Mouse (Mus musculus) thymus, adult 2 months (tissue): ENCODE results near the gene Cox10. TPM values are rescaled to one million over a fixed set of nuclear protein-coding genes. Genes with fewer than 3 reads are reported as not detected.

Experiments used
- DNase-seq: peaks from one replicate; pipeline ENCODE4 v3.0.0; 2021
- H3K27ac ChIP-seq: fragments of 200-500 bp; 2 replicates; pipeline ENCODE4 v1.5.1; 2012; ENCODE audit warnings: low read length, control low read depth; ENCODE audit not compliant: control insufficient read depth, insufficient read depth
- H3K27me3 ChIP-seq: fragments of 200-500 bp; 2 replicates; pipeline ENCODE4 v1.6.1; 2012; ENCODE audit warnings: mild to moderate bottlenecking, low read length, moderate library complexity, mixed read lengths; ENCODE audit not compliant: control insufficient read depth, insufficient read depth
- H3K36me3 ChIP-seq: fragments of 200-500 bp; 2 replicates; pipeline ENCODE4 v1.6.1; 2012; ENCODE audit warnings: mild to moderate bottlenecking, low read length, moderate library complexity; ENCODE audit not compliant: control insufficient read depth, insufficient read depth
- H3K4me1 ChIP-seq: fragments of 200-500 bp; replicated peaks from 2 replicates; pipeline ENCODE4 v1.6.1; 2012; ENCODE audit warnings: low read length; ENCODE audit not compliant: control insufficient read depth, insufficient read depth
- H3K4me3 ChIP-seq: fragments of 200-500 bp; 2 replicates; pipeline ENCODE4 v1.5.1; 2012; ENCODE audit warnings: mild to moderate bottlenecking, low read length, control low read depth, moderate library complexity; ENCODE audit not compliant: control insufficient read depth, insufficient read depth
- CTCF ChIP-seq: fragments of 200-500 bp; IDR thresholded peaks from 2 replicates; pipeline ENCODE4 v1.5.1; 2012; ENCODE audit warnings: mild to moderate bottlenecking, control low read depth, low read length, moderate library complexity, borderline replicate concordance; ENCODE audit not compliant: control insufficient read depth, poor library complexity, insufficient read depth; ENCODE audit errors: extremely low read depth
- POLR2A ChIP-seq: fragments of 200-500 bp; IDR thresholded peaks from 2 replicates; pipeline ENCODE4 v1.6.1; 2012; ENCODE audit warnings: mild to moderate bottlenecking, low read length, control low read depth, moderate library complexity; ENCODE audit not compliant: control insufficient read depth, poor library complexity, insufficient read depth; ENCODE audit errors: extremely low read depth
- WGBS: fragments of 180-500 bp; shearing (Covaris S2); methylation state at CpG from one replicate; pipeline ENCODE4 v1.1.7; 2018; 5-methylcytosine and 5-hydroxymethylcytosine counted together
- polyA plus RNA-seq: library from polyadenylated mRNA; depleted of rRNA; stranded (reverse); fragments of >200 nt; gene quantifications from 2 replicates; pipeline ENCODE4 v1.2.3, GENCODE M21; 2012

The Cox10 gene
- polyA plus RNA-seq, 1 experiment: 20.2 TPM

DNA sequence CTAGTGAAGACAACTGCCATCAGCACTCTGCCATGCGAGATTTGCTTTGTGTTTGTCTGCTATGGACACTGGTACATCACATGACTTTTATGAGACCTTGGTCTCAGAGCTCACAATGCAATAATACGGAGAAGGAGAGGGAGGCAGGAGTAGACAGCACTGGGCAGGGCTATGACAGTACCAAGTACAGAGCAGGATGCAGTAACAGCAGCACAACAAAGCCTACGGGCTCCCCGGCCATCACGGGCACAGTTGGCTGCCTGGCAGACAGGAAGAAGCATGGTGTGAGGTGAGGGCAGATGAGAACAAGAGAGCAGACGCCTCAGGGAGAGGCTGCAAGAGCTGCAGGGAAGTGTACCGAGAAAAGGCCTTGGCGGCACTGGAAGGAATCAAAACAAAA lies 87.3 kb downstream of the Cox10 start:
- DNase-seq: peak; percentile 68
- no peaks in the 10 kb centered on the region for H3K27me3 ChIP-seq
- peaks cover 38% of the 10 kb centered on the region for H3K4me1 ChIP-seq
- 0 out of 2 replicates have a peak, but pooled peaks have one; percentile 20 for TF ChIP-seq POLR2A
- no peak for TF ChIP-seq CTCF
- peak overlapping the region; percentile 59 for H3K27ac ChIP-seq
- H3K4me3 ChIP-seq: no peak overlapping the region
- H3K36me3 ChIP-seq: no peaks in the 10 kb centered on the region
- 59% methylated on average over 8 of the region's 8 CpGs for WGBS

GRCm38 (mm10) chr11:63990759-63991158 lies 88.5 kb downstream of the Cox10 start:
- Histone ChIP-seq H3K27ac (peak overlapping the region; percentile 85), H3K4me3 (no peak overlapping the region; the same call in 1 of the 2 replicates), H3K27me3 (no peaks in the 10 kb centered on the region), H3K36me3 (no peaks in the 10 kb centered on the region), H3K4me1 (peaks cover 46% of the 10 kb centered on the region)
- no peak for TF ChIP-seq POLR2A
- no peak for TF ChIP-seq CTCF
- DNase-seq: no peak
- 95% methylated on average over 7 of the region's 7 CpGs for WGBS

DNA sequence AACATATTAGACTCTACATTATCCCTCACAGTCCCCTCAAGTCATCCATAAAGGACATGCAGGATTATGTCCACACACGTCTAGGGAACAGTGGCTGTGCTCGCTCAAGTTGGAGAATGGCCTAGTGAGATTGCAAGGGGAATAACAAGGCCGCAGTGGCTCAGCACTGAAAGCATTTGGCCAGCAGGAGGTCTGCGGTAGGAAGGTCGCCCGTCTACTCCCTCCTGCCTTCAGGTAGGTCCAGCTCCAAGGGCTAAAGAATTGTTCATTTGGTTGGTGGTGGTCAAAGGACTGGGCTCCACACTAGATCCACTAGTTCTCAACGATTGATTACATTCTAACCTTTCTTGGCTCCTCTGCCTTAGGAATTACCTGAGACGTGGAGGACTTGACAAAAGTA lies 89.0 kb downstream of the Cox10 start:
- TF ChIP-seq CTCF (no peak), POLR2A (no peak)
- no peaks in the 10 kb centered on the region for H3K27me3 ChIP-seq
- H3K27ac ChIP-seq: peak overlapping the region; percentile 85

DNA sequence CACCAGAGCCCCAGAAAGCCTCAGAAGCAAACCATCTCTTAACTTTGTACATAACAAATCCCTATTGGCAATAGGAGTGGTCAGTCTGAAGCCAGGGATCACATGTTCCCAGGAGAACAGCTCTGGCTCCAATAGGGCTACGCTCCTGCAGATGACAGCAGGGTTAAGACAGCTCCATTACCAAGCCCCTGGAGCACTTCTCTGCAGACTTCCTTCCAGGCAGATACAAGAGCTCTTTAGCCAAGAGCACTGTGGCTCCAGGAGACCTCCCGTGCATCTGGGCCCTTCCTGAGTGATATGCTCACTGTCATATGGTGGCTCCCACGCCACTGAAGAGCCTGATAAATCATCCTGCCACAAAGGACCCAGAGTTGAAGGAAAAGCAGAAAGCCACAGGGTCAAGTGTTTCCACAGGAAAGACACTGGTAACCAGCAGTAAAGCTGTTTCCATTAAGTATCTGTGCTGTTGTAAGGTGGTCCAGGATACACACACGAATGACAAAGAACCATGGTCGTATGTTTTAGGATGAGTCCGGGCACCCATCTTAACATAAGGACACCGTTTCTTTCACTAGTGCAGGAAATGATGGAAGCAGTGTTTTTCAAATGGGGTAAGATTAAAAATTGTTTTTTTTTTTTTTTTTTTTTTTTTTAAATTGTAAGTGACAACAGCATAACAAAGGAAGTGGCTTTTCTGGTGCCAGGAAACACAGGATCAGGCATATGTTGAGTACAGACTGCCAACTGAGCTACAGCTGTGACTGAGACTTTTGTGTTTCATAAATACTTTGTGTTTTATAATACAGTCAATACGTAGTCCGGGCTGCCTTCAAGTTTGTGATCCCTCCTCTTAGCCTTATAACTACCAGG lies 90.0 kb downstream of the Cox10 start:
- peak overlapping the region; percentile 96 for H3K27ac ChIP-seq
- TF ChIP-seq POLR2A: no peak
- no peak for TF ChIP-seq CTCF
- no peak for DNase-seq
- H3K4me3 ChIP-seq: no peak overlapping the region
- H3K27me3 ChIP-seq: no peaks in the 10 kb centered on the region
- WGBS: 28% methylated on average over 9 of the region's 9 CpGs
- no peaks in the 10 kb centered on the region for H3K36me3 ChIP-seq
- peaks cover 61% of the 10 kb centered on the region for H3K4me1 ChIP-seq

More for the DNA sequence above, 89.0 kb downstream of the Cox10 start:
- no peak for DNase-seq
- Histone ChIP-seq H3K4me3 (peak overlapping the region; percentile 13; the same call in 1 of the 2 replicates), H3K4me1 (peaks cover 50% of the 10 kb centered on the region), H3K36me3 (no peaks in the 10 kb centered on the region)
- 96% methylated on average over 8 of the region's 8 CpGs for WGBS

DNA sequence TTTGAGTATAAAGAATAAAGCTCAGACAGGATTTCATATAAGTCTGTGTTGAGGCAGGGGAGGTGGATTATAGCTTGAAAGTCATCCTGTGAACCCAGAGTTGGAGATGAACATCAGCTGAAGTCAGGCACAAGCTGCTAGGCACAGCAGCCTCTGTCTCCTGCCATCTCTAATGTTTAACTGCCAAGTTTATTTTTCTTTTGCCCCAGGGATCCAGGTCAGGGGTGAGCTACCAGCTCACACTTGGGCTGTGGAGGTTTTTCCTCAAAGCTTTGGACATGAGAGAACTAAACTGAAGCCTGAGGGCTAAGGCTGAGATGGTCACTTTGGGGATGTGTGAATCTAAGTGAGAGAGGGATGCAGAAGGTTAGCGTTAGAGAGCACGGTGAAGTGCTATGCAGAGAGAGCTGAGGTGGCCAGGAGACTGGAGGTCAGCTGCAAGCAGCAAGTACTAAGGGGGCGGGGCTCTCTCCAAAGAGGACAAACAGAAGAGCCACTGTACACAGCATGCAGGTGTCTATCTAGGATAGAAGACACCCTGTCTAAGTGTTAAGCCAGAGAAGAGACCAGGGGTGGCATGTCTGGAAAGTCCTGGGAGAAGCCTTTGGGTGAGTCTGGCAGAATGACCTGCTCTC lies 91.1 kb downstream of the Cox10 start:
- H3K27ac ChIP-seq: peak overlapping the region; percentile 47; the same call in 1 of the 2 replicates
- H3K4me1 ChIP-seq: peaks cover 63% of the 10 kb centered on the region
- TF ChIP-seq CTCF (no peak), POLR2A (no peak)
- no peak overlapping the region for H3K4me3 ChIP-seq
- H3K27me3 ChIP-seq: no peaks in the 10 kb centered on the region
- no peaks in the 10 kb centered on the region for H3K36me3 ChIP-seq
- 100% methylated on average over 3 of the region's 3 CpGs for WGBS
- DNase-seq: no peak

DNA sequence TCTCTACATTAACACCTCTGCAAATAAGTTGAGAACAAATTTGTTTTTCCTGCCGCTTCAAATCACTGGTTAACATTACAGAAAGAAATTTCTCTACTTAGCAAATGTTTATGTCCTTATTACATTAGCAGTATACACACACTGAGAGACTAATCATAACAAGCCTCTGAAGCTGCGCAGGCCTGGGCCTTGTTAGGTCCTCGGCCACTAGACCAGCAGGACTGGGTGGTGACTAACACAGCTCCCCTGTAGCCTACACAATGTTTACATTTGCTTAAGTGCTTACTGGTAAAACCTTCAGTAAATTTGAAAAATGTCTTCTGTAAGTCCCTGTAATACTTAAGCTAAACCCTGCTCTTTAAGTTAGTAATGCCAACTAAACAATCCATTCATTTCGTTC lies 92.6 kb downstream of the Cox10 start:
- Histone ChIP-seq H3K27me3 (no peaks in the 10 kb centered on the region), H3K27ac (0 out of 2 replicates have a peak overlapping the region, but pooled peaks have one; percentile 26), H3K4me1 (peaks cover 54% of the 10 kb centered on the region), H3K36me3 (no peaks in the 10 kb centered on the region), H3K4me3 (no peak overlapping the region)
- no peak for TF ChIP-seq POLR2A
- no peak for TF ChIP-seq CTCF
- no peak for DNase-seq
- WGBS: 97% methylated on average over 4 of the region's 4 CpGs
